Mouse (Mus musculus): ENCODE measurements around the gene 6030445D17Rik. TPM values are rescaled to one million over a fixed set of nuclear protein-coding genes. Genes with fewer than 3 reads are reported as not detected.
A peak's percentile ranks its signal among the peaks of the same experiment; 100 is the strongest.

6030445D17Rik gene
- polyA plus RNA-seq (2015; fragmentation: Nextera tagmentation; extraction: Ambion mirVana) = 0.15 and 0.19 TPM in 2 replicates

DNA sequence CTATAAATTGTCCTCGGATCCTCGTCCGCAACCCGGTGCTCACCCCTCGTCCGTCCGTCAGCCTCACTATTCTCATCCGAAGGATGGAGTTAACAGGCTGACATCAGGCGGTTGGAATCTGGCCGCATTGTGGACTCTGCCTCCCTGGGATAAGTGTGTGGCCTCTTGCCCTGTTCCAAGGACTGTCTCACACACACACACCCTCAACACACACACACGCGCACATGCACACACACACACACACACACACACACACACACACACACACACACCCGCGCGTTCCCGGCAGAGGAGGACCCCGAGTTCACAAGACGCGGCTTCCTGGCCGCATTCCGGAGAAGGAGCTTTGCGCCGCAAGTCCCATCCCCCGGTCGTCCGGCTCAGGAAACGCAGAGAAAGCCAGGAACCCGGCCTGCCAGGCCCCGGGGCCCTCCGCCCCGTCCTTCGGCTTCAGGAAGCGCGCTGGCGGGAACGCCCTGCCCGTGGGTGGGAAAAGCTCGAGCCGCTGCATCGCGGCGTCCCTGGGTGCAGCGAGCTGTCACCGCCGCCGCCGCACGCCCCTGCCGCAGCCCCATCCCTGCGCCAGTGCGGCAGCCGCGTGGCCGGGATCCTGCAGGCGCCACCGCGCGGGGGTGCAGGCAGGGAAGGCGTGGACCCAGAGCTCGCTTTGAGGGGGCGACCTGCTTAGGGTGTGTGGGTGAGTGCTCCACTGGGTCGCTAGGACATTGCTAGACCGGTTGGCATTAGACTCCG lies at the start of gene 6030445D17Rik:
TSS of gene 6030445D17Rik (plus strand) at position 165 of the 753 bp plus-strand sequence.
- no peaks in the 10 kb centered on the region for H3K36me3 ChIP-seq (replicated peaks)
- peak within 1 kb of the TSS; percentile 67 for H3K4me3 ChIP-seq
- peaks cover 35% of the 10 kb centered on the region; the same call in 1 of the 2 replicates for H3K27me3 ChIP-seq (replicated peaks)
- peak within 1 kb of the TSS; percentile 96 for H3K4me2 ChIP-seq
- H3K4me1 ChIP-seq = peaks cover 14% of the 10 kb centered on the region
- peak; percentile 87 for ATAC-seq (replicated peaks)
- H3K9ac ChIP-seq = peak within 1 kb of the TSS; percentile 71
- under 1% methylated on average over 60 of the region's 64 CpGs for WGBS
- H3K9me3 ChIP-seq = no peaks in the 10 kb centered on the region
- peak within 1 kb of the TSS; percentile 46; the same call in 1 of the 2 replicates for H3K27ac ChIP-seq

DNA sequence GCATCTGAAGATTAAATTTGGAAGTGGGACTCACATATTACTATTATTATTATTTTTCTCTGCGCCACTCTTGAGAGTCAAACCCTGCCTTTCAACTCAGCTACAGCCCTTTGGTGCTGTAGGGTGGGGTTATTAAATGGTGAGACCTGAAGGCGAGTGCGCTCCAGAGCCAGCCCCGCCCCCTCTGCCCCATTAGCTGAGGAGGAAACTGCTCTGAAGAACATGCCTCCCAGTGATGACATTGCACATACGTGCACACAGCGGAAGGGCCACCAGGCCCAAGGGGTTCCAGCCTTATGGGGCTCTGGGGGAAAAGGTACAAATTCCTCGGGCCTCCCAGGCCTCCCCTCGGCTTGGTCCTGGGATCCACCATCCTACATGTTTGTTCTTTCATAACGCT lies 46.6 kb upstream of the 6030445D17Rik start:
- H3K4me2 ChIP-seq = no peak overlapping the region
- no peaks in the 10 kb centered on the region for H3K27me3 ChIP-seq (replicated peaks)
- 88% methylated on average over 9 of the region's 9 CpGs for WGBS
- H3K4me1 ChIP-seq = no peaks in the 10 kb centered on the region
- no peaks in the 10 kb centered on the region for H3K9me3 ChIP-seq
- no peak for ATAC-seq (replicated peaks)
- H3K9ac ChIP-seq = no peak overlapping the region
- H3K4me3 ChIP-seq = no peak overlapping the region
- no peaks in the 10 kb centered on the region for H3K36me3 ChIP-seq (replicated peaks)
- no peak overlapping the region for H3K27ac ChIP-seq

DNA sequence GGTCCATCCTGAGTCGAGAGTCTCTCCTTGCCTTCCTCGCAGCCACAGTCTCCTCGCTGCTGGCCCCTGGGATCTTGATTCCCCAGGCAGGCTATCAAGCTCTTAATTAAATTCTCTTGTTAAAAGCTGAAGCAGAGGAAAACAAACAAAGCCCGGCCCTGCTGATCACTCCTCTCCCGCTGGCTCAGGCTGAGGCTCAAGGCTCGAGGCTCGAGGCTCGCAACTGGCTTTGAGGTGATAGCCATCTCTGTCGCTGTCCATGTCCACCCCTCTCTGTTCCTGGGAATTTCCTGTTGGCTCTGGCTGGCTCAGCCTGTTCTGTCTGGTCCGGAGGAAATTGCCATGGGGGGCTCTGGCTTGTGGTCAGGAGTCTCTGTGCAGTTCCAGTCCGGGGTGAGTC lies 43.1 kb upstream of the 6030445D17Rik start:
- H3K9ac ChIP-seq = no peak overlapping the region
- H3K27ac ChIP-seq = no peak overlapping the region
- no peaks in the 10 kb centered on the region for H3K9me3 ChIP-seq
- no peak for ATAC-seq (replicated peaks)
- H3K27me3 ChIP-seq (replicated peaks) = peaks cover 19% of the 10 kb centered on the region
- no peak overlapping the region for H3K4me2 ChIP-seq
- no peak overlapping the region for H3K4me3 ChIP-seq
- H3K4me1 ChIP-seq = peaks cover 4% of the 10 kb centered on the region
- WGBS = 9% methylated on average over 11 of the region's 11 CpGs
- no peaks in the 10 kb centered on the region for H3K36me3 ChIP-seq (replicated peaks)

DNA sequence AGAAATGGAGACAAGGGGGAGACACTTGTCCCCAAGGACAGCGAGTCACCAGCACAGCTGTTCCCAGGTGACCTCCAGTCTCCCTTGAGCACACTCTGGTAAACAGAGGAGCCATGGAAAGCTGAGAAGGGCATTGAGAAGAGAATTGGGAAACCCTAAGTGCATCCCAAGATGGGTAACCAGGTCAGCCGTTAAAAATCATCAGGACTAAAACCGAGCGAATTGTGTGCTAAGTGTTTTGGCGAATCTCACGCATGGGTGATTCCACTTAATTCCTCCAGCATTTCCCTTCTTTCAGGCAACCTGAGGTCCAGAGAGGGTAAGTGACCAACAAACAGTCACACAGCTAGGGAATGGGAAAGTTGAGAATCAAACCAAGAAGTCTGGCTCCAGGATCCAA lies 42.7 kb upstream of the 6030445D17Rik start:
- Histone ChIP-seq H3K27me3 (replicated peaks) (peaks cover 23% of the 10 kb centered on the region), H3K4me2 (no peak overlapping the region), H3K4me1 (peaks cover 9% of the 10 kb centered on the region), H3K27ac (no peak overlapping the region), H3K4me3 (no peak overlapping the region), H3K36me3 (replicated peaks) (no peaks in the 10 kb centered on the region), H3K9me3 (no peaks in the 10 kb centered on the region), H3K9ac (no peak overlapping the region)
- no peak for ATAC-seq (replicated peaks)
- 60% methylated on average over 6 of the region's 6 CpGs for WGBS

DNA sequence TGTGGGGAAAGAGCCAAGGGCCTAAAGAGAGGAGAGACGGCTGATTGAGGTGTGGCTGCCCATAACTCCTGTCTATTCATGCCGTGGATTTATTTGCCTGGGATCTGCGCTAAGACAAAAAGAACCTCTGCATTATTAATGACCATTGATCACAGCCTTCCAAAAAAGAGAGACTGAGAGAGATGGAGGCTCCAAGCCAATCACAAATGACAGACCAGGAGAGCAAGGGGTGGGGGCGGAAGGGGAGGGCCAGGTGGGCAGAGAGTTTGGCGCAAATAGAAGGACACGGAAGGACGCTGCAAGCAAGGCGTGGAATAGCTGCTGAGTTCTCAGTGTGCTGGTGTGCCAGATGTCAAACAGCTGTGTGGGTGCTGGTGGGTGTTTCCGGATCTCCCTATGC lies 38.8 kb upstream of the 6030445D17Rik start, which contains the start of gene Htr1d:
TSS of gene Htr1d (plus strand) at position 301 of the 400 bp plus-strand sequence.
- WGBS = 68% methylated on average over 9 of the region's 9 CpGs
- peak within 1 kb of the TSS; percentile 53 for H3K9ac ChIP-seq
- H3K4me3 ChIP-seq = peak within 1 kb of the TSS; percentile 49
- H3K4me1 ChIP-seq = peaks cover 15% of the 10 kb centered on the region
- H3K4me2 ChIP-seq = peak within 1 kb of the TSS; percentile 95
- ATAC-seq (replicated peaks) = no peak
- H3K9me3 ChIP-seq = no peaks in the 10 kb centered on the region
- no peak within 1 kb of the TSS for H3K27ac ChIP-seq
- H3K36me3 ChIP-seq (replicated peaks) = no peaks in the 10 kb centered on the region
- H3K27me3 ChIP-seq (replicated peaks) = peaks cover 35% of the 10 kb centered on the region

DNA sequence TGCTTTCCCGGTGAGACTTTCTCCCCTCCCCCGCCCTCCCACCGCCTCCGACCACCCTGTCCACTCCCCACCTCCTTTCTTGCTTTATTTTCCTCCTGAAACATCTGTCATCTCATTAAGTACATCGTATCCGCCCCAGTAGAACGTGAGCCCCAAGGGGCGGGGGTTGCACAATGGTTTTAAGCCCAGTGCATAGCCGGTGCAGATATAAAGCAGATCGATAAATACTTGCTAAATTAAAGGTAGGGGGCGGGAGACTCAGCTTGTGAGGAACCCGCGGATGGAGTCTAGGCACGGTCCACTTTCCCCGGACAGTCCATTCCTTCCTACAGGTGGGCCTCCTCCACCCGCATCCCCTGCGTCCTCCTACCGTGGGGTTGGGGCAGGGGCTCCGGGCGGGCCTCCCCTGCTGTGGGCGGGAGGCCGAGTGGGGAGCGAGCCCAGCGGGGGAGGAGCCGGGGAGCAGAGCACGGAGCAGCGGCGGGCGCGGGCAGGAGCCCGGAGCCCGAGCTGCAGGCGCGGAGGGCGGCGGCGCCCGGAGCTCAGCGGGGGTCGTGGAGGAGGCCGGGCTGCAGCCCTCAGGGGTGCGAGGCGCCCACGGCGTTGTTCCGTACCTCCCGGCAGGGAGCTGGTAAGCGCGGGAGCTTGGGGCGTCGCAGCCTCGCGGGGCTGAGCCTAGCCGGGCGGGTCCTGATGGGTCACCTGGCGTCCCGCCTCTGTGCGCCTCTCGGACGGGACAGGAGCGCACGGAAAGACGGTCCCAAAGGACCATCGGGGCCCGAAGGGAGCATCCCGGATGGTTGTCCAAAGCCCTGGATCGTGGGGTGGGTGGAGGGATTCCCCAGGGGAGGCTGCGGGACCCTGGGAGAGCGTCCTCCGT lies 37.7 kb upstream of the 6030445D17Rik start:
- H3K4me1 ChIP-seq = peaks cover 15% of the 10 kb centered on the region
- peak; percentile 50; the same call in 1 of the 2 replicates for ATAC-seq (replicated peaks)
- 2% methylated on average over 61 of the region's 70 CpGs for WGBS
- H3K36me3 ChIP-seq (replicated peaks) = no peaks in the 10 kb centered on the region
- no peak overlapping the region for H3K27ac ChIP-seq
- peak overlapping the region; percentile 49 for H3K4me3 ChIP-seq
- H3K9ac ChIP-seq = peak overlapping the region; percentile 53
- peak overlapping the region; percentile 95 for H3K4me2 ChIP-seq
- H3K9me3 ChIP-seq = no peaks in the 10 kb centered on the region
- peaks cover 35% of the 10 kb centered on the region for H3K27me3 ChIP-seq (replicated peaks)

GRCm38 (mm10) chr4:136425000-136425288 lies 37.1 kb upstream of the 6030445D17Rik start:
- Histone ChIP-seq H3K4me2 (peak overlapping the region; percentile 95), H3K27me3 (replicated peaks) (peaks cover 37% of the 10 kb centered on the region), H3K4me3 (peak overlapping the region; percentile 49), H3K27ac (no peak overlapping the region), H3K36me3 (replicated peaks) (no peaks in the 10 kb centered on the region), H3K4me1 (peaks cover 15% of the 10 kb centered on the region), H3K9ac (peak overlapping the region; percentile 53), H3K9me3 (no peaks in the 10 kb centered on the region)
- no peak for ATAC-seq (replicated peaks)
- WGBS = 2% methylated on average over 15 of the region's 15 CpGs

DNA sequence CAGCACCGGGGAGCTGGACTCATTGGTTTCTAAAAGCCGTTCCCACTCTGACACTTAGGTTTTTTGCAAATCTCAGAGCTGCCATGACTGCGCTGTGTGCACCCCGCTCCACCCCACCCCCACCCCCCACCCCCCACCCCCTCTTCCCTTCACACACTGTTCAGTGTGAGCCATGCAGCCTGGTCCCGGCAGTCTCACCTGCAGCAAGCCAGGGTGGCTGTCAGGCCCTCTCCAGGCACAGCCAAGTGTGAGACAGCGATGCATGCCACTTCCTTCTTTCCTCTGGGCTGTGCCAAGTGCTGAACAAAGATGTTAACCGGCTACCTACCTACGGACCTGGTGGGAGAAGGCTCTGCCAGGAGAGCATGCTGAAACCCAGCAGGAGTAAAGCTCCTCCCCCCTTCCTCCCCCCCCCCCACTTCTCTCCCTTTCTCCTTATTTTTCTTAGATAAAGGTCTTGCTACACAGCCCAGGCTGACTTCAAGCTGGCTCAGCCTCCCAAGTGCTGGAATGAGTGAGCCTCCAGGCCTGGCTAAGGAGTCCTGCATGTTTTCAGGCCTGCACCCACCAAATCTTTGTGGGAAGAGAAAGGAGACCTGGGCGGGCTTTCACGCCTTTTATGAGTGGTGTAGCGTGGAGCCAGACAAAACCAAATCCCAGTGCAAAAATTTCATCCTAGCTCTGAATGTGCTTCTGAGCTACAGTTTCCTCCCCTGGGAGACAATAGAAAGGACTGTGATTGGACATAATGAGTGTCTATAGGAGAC lies 31.3 kb upstream of the 6030445D17Rik start:
- Histone ChIP-seq H3K4me1 (peaks cover 12% of the 10 kb centered on the region), H3K9ac (no peak overlapping the region), H3K36me3 (replicated peaks) (no peaks in the 10 kb centered on the region), H3K4me3 (no peak overlapping the region), H3K4me2 (no peak overlapping the region), H3K27me3 (replicated peaks) (0 out of 2 replicates have a peak, but pooled peaks cover 4% of the 10 kb centered on the region), H3K27ac (no peak overlapping the region), H3K9me3 (no peaks in the 10 kb centered on the region)
- no peak for ATAC-seq (replicated peaks)
- WGBS = 20% methylated on average over 11 of the region's 11 CpGs

GRCm38 (mm10) chr4:136431376-136431693 lies 30.7 kb upstream of the 6030445D17Rik start:
- ATAC-seq (replicated peaks) = no peak; the same call in 1 of the 2 replicates
- no peak overlapping the region for H3K4me3 ChIP-seq
- H3K27me3 ChIP-seq (replicated peaks) = 0 out of 2 replicates have a peak, but pooled peaks cover 4% of the 10 kb centered on the region
- no peaks in the 10 kb centered on the region for H3K9me3 ChIP-seq
- H3K36me3 ChIP-seq (replicated peaks) = no peaks in the 10 kb centered on the region
- peaks cover 12% of the 10 kb centered on the region for H3K4me1 ChIP-seq
- H3K4me2 ChIP-seq = no peak overlapping the region
- H3K27ac ChIP-seq = no peak overlapping the region
- H3K9ac ChIP-seq = no peak overlapping the region
- 0% methylated on average over 3 of the region's 3 CpGs for WGBS

DNA sequence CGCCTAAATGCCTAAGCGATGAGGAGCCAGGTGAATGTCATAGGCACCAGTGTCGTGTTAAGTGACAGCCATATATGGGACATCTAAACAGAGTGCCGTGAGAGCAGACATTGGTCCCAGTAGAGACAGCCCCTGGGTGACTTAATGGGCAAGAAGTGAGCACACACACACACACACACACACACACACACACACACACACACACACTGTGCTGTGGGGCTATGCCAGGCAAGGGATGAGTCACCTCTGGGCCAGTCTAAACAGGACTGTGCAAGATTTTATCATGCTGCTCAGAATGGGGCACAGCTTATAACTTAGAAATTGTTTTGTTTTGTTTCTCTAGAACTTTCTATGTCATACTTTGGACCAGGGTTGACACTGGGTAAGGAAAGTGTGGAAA lies 28.0 kb upstream of the 6030445D17Rik start:
- Histone ChIP-seq H3K4me3 (no peak overlapping the region), H3K4me2 (no peak overlapping the region), H3K9ac (no peak overlapping the region), H3K36me3 (replicated peaks) (no peaks in the 10 kb centered on the region), H3K27ac (no peak overlapping the region), H3K27me3 (replicated peaks) (0 out of 2 replicates have a peak, but pooled peaks cover 4% of the 10 kb centered on the region), H3K9me3 (no peaks in the 10 kb centered on the region), H3K4me1 (peaks cover 12% of the 10 kb centered on the region)
- 97% methylated on average over 4 of the region's 4 CpGs for WGBS
- ATAC-seq (replicated peaks) = no peak

DNA sequence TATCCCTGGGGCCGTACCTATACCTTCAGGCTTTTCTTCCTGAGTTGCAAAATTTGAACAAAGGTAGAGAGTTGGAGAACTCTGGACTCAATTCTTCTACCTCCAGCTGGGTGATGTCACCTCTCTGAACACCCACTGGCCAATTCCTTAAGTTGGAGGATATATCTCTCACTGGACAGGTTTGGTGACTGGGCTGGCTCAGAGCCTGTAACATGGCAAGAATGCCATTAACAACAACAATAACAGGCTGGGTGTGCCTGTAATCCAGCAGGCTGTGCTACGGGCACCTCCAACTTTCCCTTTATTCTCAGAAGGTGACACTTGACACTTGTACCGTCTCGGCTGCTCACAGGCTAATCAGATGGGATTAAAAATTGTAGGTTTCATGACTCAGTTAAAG lies 22.9 kb upstream of the 6030445D17Rik start:
- no peaks in the 10 kb centered on the region for H3K36me3 ChIP-seq (replicated peaks)
- ATAC-seq (replicated peaks) = no peak
- H3K4me3 ChIP-seq = no peak overlapping the region
- no peak overlapping the region for H3K4me2 ChIP-seq
- no peaks in the 10 kb centered on the region for H3K27me3 ChIP-seq (replicated peaks)
- H3K4me1 ChIP-seq = no peaks in the 10 kb centered on the region
- no peak overlapping the region for H3K27ac ChIP-seq
- WGBS = 55% methylated on average over 4 of the region's 4 CpGs
- no peak overlapping the region for H3K9ac ChIP-seq
- no peaks in the 10 kb centered on the region for H3K9me3 ChIP-seq

All from midbrain, embryonic 15.5 days (tissue).